Mouse (Mus musculus) small intestine, adult 2 months (tissue): ENCODE results near the gene Homer2. TPM values are rescaled to one million over a fixed set of nuclear protein-coding genes. Genes with fewer than 3 reads are reported as not detected.

ENCODE experiments used
- H3K27ac ChIP-seq: fragments of 200-500 bp; 2 replicates; pipeline ENCODE4 v1.5.1; 2012; ENCODE audit warnings: low read depth, low read length, control low read depth, inconsistent platforms; ENCODE audit not compliant: insufficient read depth
- H3K27me3 ChIP-seq: fragments of 200-500 bp; 2 replicates; pipeline ENCODE4 v1.6.1; 2012; ENCODE audit warnings: mild to moderate bottlenecking, moderate library complexity, low read length, inconsistent platforms; ENCODE audit not compliant: control insufficient read depth, insufficient read depth
- H3K36me3 ChIP-seq: fragments of 200-500 bp; 2 replicates; pipeline ENCODE4 v1.6.1; 2012; ENCODE audit warnings: mild to moderate bottlenecking, low read length, control low read depth, inconsistent platforms; ENCODE audit not compliant: control insufficient read depth, insufficient read depth
- H3K4me1 ChIP-seq: fragments of 200-500 bp; 2 replicates; pipeline ENCODE4 v1.6.1; 2012; ENCODE audit warnings: low read length, inconsistent platforms, mixed read lengths; ENCODE audit not compliant: control insufficient read depth, insufficient read depth, insufficient read length
- H3K4me3 ChIP-seq: fragments of 200-500 bp; 2 replicates; pipeline ENCODE4 v1.5.1; 2012; ENCODE audit warnings: low read depth, mild to moderate bottlenecking, control low read depth, inconsistent platforms, low read length, moderate library complexity
- CTCF ChIP-seq: fragments of 200-500 bp; IDR thresholded peaks from 2 replicates; pipeline ENCODE4 v1.5.1; 2012; ENCODE audit warnings: low read depth, mild to moderate bottlenecking, control low read depth, inconsistent platforms, low read length, moderate library complexity, mixed read lengths; ENCODE audit not compliant: insufficient replicate concordance, insufficient read length; ENCODE audit errors: extremely low read depth
- POLR2A ChIP-seq: fragments of 200-500 bp; IDR thresholded peaks from 2 replicates; pipeline ENCODE4 v1.6.1; 2012; ENCODE audit warnings: low read depth, mild to moderate bottlenecking, control low read depth, inconsistent platforms, low read length, moderate library complexity
- WGBS: fragments of 180-500 bp; shearing (Covaris S2); methylation state at CpG from one replicate; pipeline ENCODE4 v1.1.7; 2018; 5-methylcytosine and 5-hydroxymethylcytosine counted together
- polyA plus RNA-seq: library from polyadenylated mRNA; depleted of rRNA; stranded (reverse); fragments of >200 nt; gene quantifications from 2 replicates; pipeline ENCODE4 v1.2.3, GENCODE M21; 2012

The Homer2 gene
- polyA plus RNA-seq, 1 experiment: 20.2 TPM

DNA sequence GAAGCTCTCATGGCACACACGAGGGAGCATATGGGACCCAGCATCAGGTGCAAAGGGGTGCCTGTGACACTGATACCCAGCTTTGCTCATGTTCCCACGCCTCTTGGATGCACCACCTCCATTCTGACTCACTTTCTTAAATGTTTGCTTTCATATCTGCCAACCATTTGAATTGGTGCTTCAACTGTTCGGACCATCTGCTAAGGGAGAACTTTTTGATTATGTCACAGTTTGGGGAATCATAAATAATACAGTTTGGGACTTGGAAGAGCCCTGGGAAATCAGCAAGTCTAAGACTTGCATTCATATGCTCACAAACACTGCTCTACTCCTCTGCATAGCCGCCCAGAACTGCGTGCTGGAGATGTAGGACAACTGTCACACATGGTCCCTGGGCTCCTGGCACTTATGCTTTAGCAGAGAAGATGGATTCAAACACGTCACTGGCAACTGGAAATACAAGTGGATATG, 23.9 kb upstream of the Homer2 start:
- Histone ChIP-seq H3K27ac (no peak overlapping the region), H3K4me1 (no peaks in the 10 kb centered on the region), H3K36me3 (no peaks in the 10 kb centered on the region), H3K4me3 (no peak overlapping the region), H3K27me3 (no peaks in the 10 kb centered on the region)
- TF ChIP-seq POLR2A (no peak), CTCF (no peak)
- WGBS: 83% methylated on average over 6 of the region's 6 CpGs

DNA sequence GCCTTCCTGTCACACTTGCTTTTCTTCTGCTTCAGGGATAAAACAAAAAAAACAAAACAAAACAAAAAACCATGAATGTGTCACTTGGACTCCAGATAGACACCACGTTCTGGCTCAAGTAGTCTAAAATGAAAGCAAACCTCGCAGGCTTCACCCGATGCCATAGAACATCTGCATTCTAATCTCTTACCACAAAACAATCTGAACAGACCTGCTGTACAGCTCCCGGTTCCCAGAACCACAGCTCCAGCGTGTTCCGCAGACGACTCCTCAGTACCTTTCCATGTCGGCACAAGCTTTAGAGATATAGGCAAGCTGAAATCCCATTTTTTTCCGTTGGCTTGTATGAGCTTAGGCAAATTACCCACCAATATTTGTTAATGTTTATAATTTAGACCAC, 22.5 kb upstream of the Homer2 start:
- H3K36me3 ChIP-seq: no peaks in the 10 kb centered on the region
- WGBS: 45% methylated on average over 9 of the region's 9 CpGs
- H3K27me3 ChIP-seq: no peaks in the 10 kb centered on the region
- no peaks in the 10 kb centered on the region; the same call in 1 of the 2 replicates for H3K4me1 ChIP-seq
- no peak overlapping the region for H3K27ac ChIP-seq
- no peak overlapping the region for H3K4me3 ChIP-seq
- TF ChIP-seq CTCF (no peak), POLR2A (no peak)

- Histone ChIP-seq H3K27ac (no peak overlapping the region), H3K4me1 (no peaks in the 10 kb centered on the region; the same call in 1 of the 2 replicates), H3K4me3 (no peak overlapping the region), H3K27me3 (no peaks in the 10 kb centered on the region), H3K36me3 (no peaks in the 10 kb centered on the region)
- WGBS: 85% methylated on average over 9 of the region's 9 CpGs
- no peak for TF ChIP-seq POLR2A
- no peak for TF ChIP-seq CTCF
Measured at GRCm38 (mm10) chr7:81727716-81728115, 20.4 kb upstream of the Homer2 start.

GRCm38 (mm10) chr7:81726728-81727005, 19.3 kb upstream of the Homer2 start:
- H3K27me3 ChIP-seq: no peaks in the 10 kb centered on the region
- H3K27ac ChIP-seq: no peak overlapping the region
- TF ChIP-seq CTCF: no peak
- TF ChIP-seq POLR2A: no peak
- H3K4me3 ChIP-seq: no peak overlapping the region
- H3K36me3 ChIP-seq: no peaks in the 10 kb centered on the region
- 65% methylated on average over 2 of the region's 2 CpGs for WGBS
- H3K4me1 ChIP-seq: no peaks in the 10 kb centered on the region; the same call in 1 of the 2 replicates

DNA sequence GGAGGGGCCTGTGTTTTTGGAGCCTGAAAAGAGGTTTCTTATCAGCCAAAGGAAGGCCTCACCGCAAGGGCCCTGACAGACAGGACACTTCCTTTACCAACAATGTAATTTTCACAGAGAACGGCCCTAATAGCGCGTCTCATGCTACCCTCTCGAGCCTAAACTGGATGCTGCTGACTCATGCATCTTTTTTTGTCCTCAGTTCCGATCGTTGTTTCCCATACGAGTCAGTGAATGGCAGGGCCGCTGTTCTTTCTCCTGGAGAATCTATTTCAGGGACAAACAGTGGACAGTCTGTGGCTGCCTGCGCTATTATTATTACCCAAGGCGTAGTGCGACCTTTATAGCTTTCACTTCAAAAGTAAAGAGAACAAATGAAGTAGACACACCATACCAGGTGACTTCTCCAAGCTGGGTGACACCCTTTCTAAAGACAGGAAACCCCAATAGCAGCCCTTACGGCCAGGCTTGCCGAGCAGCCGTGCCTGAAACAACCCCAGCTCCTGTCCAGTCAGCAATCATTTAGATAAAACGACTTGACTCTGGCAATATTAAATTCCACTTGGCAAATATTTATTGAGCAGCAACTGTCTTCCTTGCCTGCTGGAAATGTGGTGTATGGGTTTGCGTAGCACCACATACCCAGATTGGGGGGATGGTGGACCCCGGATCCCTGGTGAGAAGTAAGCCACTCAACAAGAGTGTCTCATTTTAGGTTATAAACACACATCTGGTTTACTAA, 18.8 kb upstream of the Homer2 start:
- WGBS: 47% methylated on average over 18 of the region's 18 CpGs

GRCm38 (mm10) chr7:81723851-81724250, 16.5 kb upstream of the Homer2 start:
- 90% methylated on average over 10 of the region's 10 CpGs for WGBS
- H3K27me3 ChIP-seq: no peaks in the 10 kb centered on the region
- no peak overlapping the region for H3K4me3 ChIP-seq
- H3K36me3 ChIP-seq: no peaks in the 10 kb centered on the region
- TF ChIP-seq CTCF (no peak), POLR2A (no peak)
- H3K4me1 ChIP-seq: peaks cover 5% of the 10 kb centered on the region; the same call in 1 of the 2 replicates
- no peak overlapping the region for H3K27ac ChIP-seq

More for the DNA sequence above, 18.8 kb upstream of the Homer2 start:
- no peak overlapping the region for H3K27ac ChIP-seq
- no peaks in the 10 kb centered on the region for H3K36me3 ChIP-seq
- no peak overlapping the region for H3K4me3 ChIP-seq
- TF ChIP-seq CTCF: no peak
- no peak for TF ChIP-seq POLR2A
- no peaks in the 10 kb centered on the region; the same call in 1 of the 2 replicates for H3K4me1 ChIP-seq
- H3K27me3 ChIP-seq: no peaks in the 10 kb centered on the region

GRCm38 (mm10) chr7:81721271-81721670, 13.9 kb upstream of the Homer2 start:
- no peak overlapping the region for H3K27ac ChIP-seq
- WGBS: 70% methylated on average over 5 of the region's 5 CpGs
- no peaks in the 10 kb centered on the region for H3K27me3 ChIP-seq
- no peaks in the 10 kb centered on the region for H3K36me3 ChIP-seq
- TF ChIP-seq CTCF (no peak), POLR2A (no peak)
- peaks cover 7% of the 10 kb centered on the region; the same call in 1 of the 2 replicates for H3K4me1 ChIP-seq
- H3K4me3 ChIP-seq: no peak overlapping the region
